In the genomic region with DNA sequence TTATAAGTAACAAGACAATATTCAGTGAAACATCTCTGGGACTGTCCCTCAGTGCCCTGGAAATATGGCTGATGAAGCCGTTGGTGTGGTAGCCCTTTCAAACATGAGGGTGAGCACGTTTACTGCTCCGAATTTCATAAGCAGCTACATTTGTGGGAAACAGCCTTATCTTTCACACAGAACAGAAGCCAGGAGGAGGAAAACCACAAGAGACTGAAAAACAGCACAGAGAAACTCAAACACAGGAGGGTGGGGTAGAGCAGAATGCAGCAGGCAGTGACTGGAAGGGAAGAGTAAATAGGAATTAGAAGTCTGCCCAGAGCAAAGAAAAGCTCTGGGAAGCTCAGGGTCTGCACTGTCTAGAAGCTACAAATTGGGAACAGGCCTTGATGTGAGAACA, we compare ENCODE assay signal across 15 mouse cellular contexts.
A peak's percentile ranks its signal among the peaks of the same experiment; 100 is the strongest.
DNase-seq lines count a peak whose midpoint lies in the region; ATAC-seq and TF ChIP-seq lines count a peak whose summit lies in the region.
"Had no signal": no experiment of that assay in that cellular context is flagged by ENCODE, and none has a peak within 500 bp of the region (broad histone marks: within the 10 kb centered on the region; RNA-seq: fewer than 3 reads in every experiment).

No protein-coding gene starts in this region.

- H3K79me2 ChIP-seq in MEL (ENCODE audit: control insufficient read depth, insufficient read depth, low read length, poor library complexity): no peaks in the 10 kb centered on the region

- H3K4me1 ChIP-seq in heart, embryonic 16.5 days (ENCODE audit: control insufficient read depth, insufficient read depth, low read length): peaks cover 10% of the 10 kb centered on the region; the same call in 1 of the 2 replicates
- peaks cover 6 to 8% of the 10 kb centered on the region in 2 experiments; a peak in 3 of 4 replicates for H3K4me1 ChIP-seq in MEL (ENCODE audit: control insufficient read depth in 1 of 2, insufficient read depth in 2 of 2, low read length in 2 of 2)
- peaks cover 2 to 13% of the 10 kb centered on the region in 2 experiments; a peak in 2 of 4 replicates for H3K4me1 ChIP-seq in liver, embryonic 14.5 days (replicated peaks; ENCODE audit: control insufficient read depth in 2 of 2, insufficient read depth in 2 of 2, low read length in 1 of 2)
- H3K4me1 ChIP-seq: hindbrain, embryonic 12.5 days; limb, embryonic 15.5 days; midbrain, embryonic 10.5 days had no signal

- H3K4me2 ChIP-seq in heart, embryonic 16.5 days (ENCODE audit: low read depth, low read length): no peak overlapping the region
- peak overlapping the region; percentile 18; the same call in 1 of the 2 replicates for H3K4me2 ChIP-seq in liver, embryonic 14.5 days (ENCODE audit: low read depth)
- H3K4me2 ChIP-seq: hindbrain, embryonic 12.5 days; limb, embryonic 15.5 days had no signal

- ATAC-seq in heart, embryonic 16.5 days (replicated peaks; ENCODE audit: extremely low read depth, insufficient read depth, low FRiP score): no peak
- peak; percentile 67; the same call in 1 of the 2 replicates for ATAC-seq in liver, embryonic 14.5 days (ENCODE audit: insufficient read depth)

- no peak for TF ChIP-seq RAD21 in MEL (IDR thresholded peaks at IDR 0.05; ENCODE audit: low read depth, low read length)

- no peak for DNase-seq in heart, postnatal 36 days
- DNase-seq in MEL (ENCODE audit: low read depth, low spot score): peak; percentile 74
- DNase-seq in liver, embryonic 14.5 days (ENCODE audit: low read depth in 3 of 3, low spot score in 3 of 3): no peak
- peak; percentile 56 for DNase-seq in thymus, postnatal 0 days (ENCODE audit: low spot score)
- DNase-seq in right cerebral cortex, postnatal 4 days: no peak
- no peak for DNase-seq in heart, postnatal 10 days
- DNase-seq in kidney, postnatal 36 days: no peak
- DNase-seq: cerebellum, adult 18-20 months; embryo, embryonic 11 days; kidney, postnatal 10 days; layer of hippocampus, postnatal 36 days had no signal

- no peak overlapping the region for H3K9ac ChIP-seq in heart, embryonic 16.5 days (ENCODE audit: low read length)
- H3K9ac ChIP-seq in MEL (ENCODE audit: control insufficient read depth, low read depth, low read length, poor library complexity, severe bottlenecking): no peak overlapping the region
- no peak overlapping the region for H3K9ac ChIP-seq in liver, embryonic 14.5 days (replicated peaks)
- H3K9ac ChIP-seq: hindbrain, embryonic 12.5 days; limb, embryonic 15.5 days had no signal

- intact Hi-C loops in heart, postnatal 36 days (cut with DNase I): no loop called here
- intact Hi-C loops in heart, postnatal 10 days (cut with DNase I): no loop called here

- no peak for TF ChIP-seq CTCF in MEL (IDR thresholded peaks at IDR 0.05 in 2 of 3, conservative IDR thresholded peaks at IDR 0.05 in 1 of 3; ENCODE audit: control insufficient read depth in 1 of 3, insufficient read depth in 1 of 3, low read depth in 2 of 3, low read length in 3 of 3, poor library complexity in 1 of 3, severe bottlenecking in 1 of 3)
- TF ChIP-seq CTCF in liver, embryonic 14.5 days (IDR thresholded peaks at IDR 0.05; ENCODE audit: low read depth): no peak

- no peaks in the 10 kb centered on the region for H3K27me3 ChIP-seq in heart, embryonic 16.5 days (ENCODE audit: control insufficient read depth, insufficient read depth, low read length)
- H3K27me3 ChIP-seq in MEL (ENCODE audit: control insufficient read depth in 1 of 2, insufficient read depth in 2 of 2, low read length in 2 of 2): no peaks in the 10 kb centered on the region
- H3K27me3 ChIP-seq in liver, embryonic 14.5 days (ENCODE audit: control insufficient read depth, insufficient read depth, low read length): no peaks in the 10 kb centered on the region
- H3K27me3 ChIP-seq: hindbrain, embryonic 12.5 days; limb, embryonic 15.5 days had no signal

- H3K9me3 ChIP-seq in heart, embryonic 16.5 days (replicated peaks; ENCODE audit: control insufficient read depth, low read length): no peaks in the 10 kb centered on the region
- H3K9me3 ChIP-seq in MEL (replicated peaks; ENCODE audit: insufficient read depth, low read length): no peaks in the 10 kb centered on the region
- H3K9me3 ChIP-seq in liver, embryonic 14.5 days (ENCODE audit: control insufficient read depth, low read length): no peaks in the 10 kb centered on the region
- H3K9me3 ChIP-seq: hindbrain, embryonic 12.5 days; limb, embryonic 15.5 days; midbrain, embryonic 10.5 days had no signal

- WGBS in heart, embryonic 16.5 days: 59% methylated on average over 3 of the region's 3 CpGs
- 7% methylated on average over 3 of the region's 3 CpGs for WGBS in liver, embryonic 14.5 days (ENCODE audit: insufficient replicate concordance)

- TF ChIP-seq POLR2A in MEL (IDR thresholded peaks at IDR 0.05; ENCODE audit: control insufficient read depth in 1 of 2, insufficient read depth in 1 of 2, low read depth in 1 of 2, low read length in 2 of 2, poor library complexity in 1 of 2): no peak

- H3K4me3 ChIP-seq in heart, embryonic 16.5 days (ENCODE audit: low read length): no peak overlapping the region
- no peak overlapping the region for H3K4me3 ChIP-seq in MEL (ENCODE audit: control insufficient read depth in 1 of 2, insufficient read depth in 1 of 2, low read depth in 2 of 2, low read length in 2 of 2)
- H3K4me3 ChIP-seq in liver, embryonic 14.5 days (ENCODE audit: insufficient read depth in 1 of 2, low read depth in 2 of 2, low read length in 2 of 2): no peak overlapping the region
- H3K4me3 ChIP-seq: hindbrain, embryonic 12.5 days; limb, embryonic 15.5 days; midbrain, embryonic 10.5 days had no signal

- peak; percentile 49 to 60 for TF ChIP-seq EP300 in MEL (IDR thresholded peaks at IDR 0.05; ENCODE audit: low read depth in 1 of 2, low read length in 2 of 2)
- no peak for TF ChIP-seq EP300 in liver, embryonic 14.5 days (IDR thresholded peaks at IDR 0.05; ENCODE audit: low read depth)

- H3K36me3 ChIP-seq in heart, embryonic 16.5 days (ENCODE audit: control insufficient read depth, insufficient read depth): no peaks in the 10 kb centered on the region
- H3K36me3 ChIP-seq in MEL (ENCODE audit: control insufficient read depth in 1 of 2, insufficient read depth in 2 of 2, low read length in 2 of 2): peaks cover 0 to 12% of the 10 kb centered on the region in 2 experiments; a peak in 2 of 4 replicates
- H3K36me3 ChIP-seq in liver, embryonic 14.5 days (replicated peaks; ENCODE audit: control insufficient read depth, insufficient read depth, low read depth): no peaks in the 10 kb centered on the region
- H3K36me3 ChIP-seq: hindbrain, embryonic 12.5 days; limb, embryonic 15.5 days; midbrain, embryonic 10.5 days had no signal

- H3K27ac ChIP-seq in heart, embryonic 16.5 days (ENCODE audit: low read length): peak overlapping the region; percentile 53
- H3K27ac ChIP-seq in MEL (ENCODE audit: control insufficient read depth, low read depth, low read length): 0 out of 2 replicates have a peak overlapping the region, but pooled peaks have one; percentile 41
- H3K27ac ChIP-seq in liver, embryonic 14.5 days: no peak overlapping the region
- H3K27ac ChIP-seq: hindbrain, embryonic 12.5 days; limb, embryonic 15.5 days; midbrain, embryonic 10.5 days had no signal

TF ChIP-seq in MEL, 35 proteins besides CTCF, POLR2A, EP300 and RAD21 (continues in another document):
- no peak for TF ChIP-seq ELF1 (IDR thresholded peaks at IDR 0.05; ENCODE audit: low read depth, low read length)
- TF ChIP-seq ZMIZ1 (IDR thresholded peaks at IDR 0.05; ENCODE audit: low read depth, low read length): no peak
- TF ChIP-seq BHLHE40 (IDR thresholded peaks at IDR 0.05; ENCODE audit: borderline replicate concordance, low read depth, low read length): peak; percentile 62; the same call in 1 of the 2 replicates
- TF ChIP-seq MAX (IDR thresholded peaks at IDR 0.05; ENCODE audit: low read length): peak; percentile 57
- peak; percentile 42; the same call in 1 of the 2 replicates for TF ChIP-seq MYC (IDR thresholded peaks at IDR 0.05; ENCODE audit: low read depth, low read length)
- TF ChIP-seq MXI1 (IDR thresholded peaks at IDR 0.05; ENCODE audit: low read depth, low read length): peak; percentile 31; the same call in 1 of the 2 replicates
- no peak for TF ChIP-seq NELFE (IDR thresholded peaks at IDR 0.05; ENCODE audit: low read depth, low read length)
- TF ChIP-seq MAZ (IDR thresholded peaks at IDR 0.05; ENCODE audit: low read depth, low read length): peak; percentile 49; the same call in 1 of the 2 replicates
- TF ChIP-seq GABPA (IDR thresholded peaks at IDR 0.05; ENCODE audit: low read depth, low read length): no peak
- TF ChIP-seq ZKSCAN1 (IDR thresholded peaks at IDR 0.05; ENCODE audit: low read depth, low read length): no peak
- TF ChIP-seq TAL1 (IDR thresholded peaks at IDR 0.05; ENCODE audit: low read length): no peak
- peak; percentile 39 for TF ChIP-seq RCOR1 (IDR thresholded peaks at IDR 0.05; ENCODE audit: low read depth, low read length)
- no peak for TF ChIP-seq USF2 (IDR thresholded peaks at IDR 0.05; ENCODE audit: borderline replicate concordance in 1 of 2, insufficient read depth in 1 of 2, low read depth in 1 of 2, low read length in 2 of 2)
- no peak for TF ChIP-seq POLR2AphosphoS5 (IDR thresholded peaks at IDR 0.05; ENCODE audit: borderline replicate concordance, low read depth, low read length)
- TF ChIP-seq TCF12 (IDR thresholded peaks at IDR 0.05; ENCODE audit: low read depth, low read length): peak; percentile 35; the same call in 1 of the 2 replicates
- TF ChIP-seq ZC3H11A (IDR thresholded peaks at IDR 0.05; ENCODE audit: low read depth, low read length): no peak
- peak; percentile 67; the same call in 1 of the 2 replicates for TF ChIP-seq ETS1 (IDR thresholded peaks at IDR 0.05; ENCODE audit: low read depth, low read length)
- no peak for TF ChIP-seq CHD2 (IDR thresholded peaks at IDR 0.05; ENCODE audit: low read length)
- no peak for TF ChIP-seq JUND (IDR thresholded peaks at IDR 0.05; ENCODE audit: low read depth, low read length)
- no peak for TF ChIP-seq POLR2AphosphoS2 (IDR thresholded peaks at IDR 0.05; ENCODE audit: low read length)
- no peak for TF ChIP-seq ZNF384 (IDR thresholded peaks at IDR 0.05; ENCODE audit: low read depth, low read length)
- no peak for TF ChIP-seq CHD1 (IDR thresholded peaks at IDR 0.05; ENCODE audit: low read depth, low read length)
- TF ChIP-seq HCFC1 (IDR thresholded peaks at IDR 0.05; ENCODE audit: low read depth, low read length): no peak
- TF ChIP-seq UBTF (IDR thresholded peaks at IDR 0.05; ENCODE audit: borderline replicate concordance, insufficient read depth, low read depth, low read length): no peak
- no peak for TF ChIP-seq USF1 (IDR thresholded peaks at IDR 0.05; ENCODE audit: low read depth, low read length)
- 0 out of 2 replicates have a peak, but pooled peaks have one; percentile 17 for TF ChIP-seq MYB (IDR thresholded peaks at IDR 0.05; ENCODE audit: low read depth, low read length)
- TF ChIP-seq MAFK (IDR thresholded peaks at IDR 0.05; ENCODE audit: borderline replicate concordance, low read depth, low read length): no peak
- peak; percentile 61 for TF ChIP-seq GATA1 (IDR thresholded peaks at IDR 0.05; ENCODE audit: low read depth, low read length)

Comparison
In these comparisons a context has a peak if more than half of its experiments do, and no peak if none do; other contexts are left out.
1. DNase-seq: peak in MEL (single experiment) and thymus, postnatal 0 days (single experiment); none in heart, postnatal 36 days (0 of 2), liver, embryonic 14.5 days (0 of 3), right cerebral cortex, postnatal 4 days (single experiment), heart, postnatal 10 days (0 of 2) and kidney, postnatal 36 days (0 of 2).